Mouse (Mus musculus) kidney, adult 2 months (tissue): ENCODE measurements around the gene Tas1r1. TPM values are rescaled to one million over a fixed set of nuclear protein-coding genes. Genes with fewer than 3 reads are reported as not detected.
A peak's percentile ranks its signal among the peaks of the same experiment; 100 is the strongest.

Experiments
- DNase-seq: peaks from one replicate; pipeline ENCODE4 v3.0.0; 2021
- H3K27ac ChIP-seq: fragments of 200-500 bp; 2 replicates; pipeline ENCODE4 v1.5.1; 2012; ENCODE audit warnings: low read depth, low read length, control low read depth, inconsistent platforms; ENCODE audit not compliant: insufficient read depth
- H3K27me3 ChIP-seq: fragments of 200-500 bp; replicated peaks from 2 replicates; pipeline ENCODE4 v1.6.1; 2012; ENCODE audit warnings: mild to moderate bottlenecking, moderate library complexity, low read length, inconsistent platforms; ENCODE audit not compliant: control insufficient read depth, insufficient read depth
- H3K36me3 ChIP-seq: fragments of 200-500 bp; 2 replicates; pipeline ENCODE4 v1.6.1; 2012; ENCODE audit warnings: mild to moderate bottlenecking, moderate library complexity, low read length, inconsistent platforms; ENCODE audit not compliant: control insufficient read depth, insufficient read depth
- H3K4me1 ChIP-seq: fragments of 200-500 bp; 2 replicates; pipeline ENCODE4 v1.6.1; 2011; ENCODE audit warnings: low read length; ENCODE audit not compliant: control insufficient read depth, insufficient read depth
- H3K4me3 ChIP-seq: fragments of 200-500 bp; 2 replicates; pipeline ENCODE4 v1.5.1; 2011; ENCODE audit warnings: mild to moderate bottlenecking, low read depth, low read length, control low read depth; ENCODE audit not compliant: insufficient read depth
- CTCF ChIP-seq: fragments of 200-500 bp; conservative IDR thresholded peaks from 2 replicates; pipeline ENCODE4 v1.5.1; 2011; ENCODE audit warnings: low read depth, mild to moderate bottlenecking, control low read depth, low read length, moderate library complexity, mixed read lengths; ENCODE audit not compliant: insufficient read depth, insufficient read length
- POLR2A ChIP-seq: fragments of 200-500 bp; IDR thresholded peaks from one replicate; pipeline ENCODE4 v1.6.1; 2011; ENCODE audit warnings: low read depth, low read length, control low read depth
- WGBS: fragments of 180-500 bp; shearing (Covaris S2); methylation state at CpG from one replicate; pipeline ENCODE4 v1.1.7; 2018; 5-methylcytosine and 5-hydroxymethylcytosine counted together
- polyA plus RNA-seq: library from polyadenylated mRNA; depleted of rRNA; stranded (reverse); fragments of >200 nt; gene quantifications from 2 replicates; pipeline ENCODE4 v1.2.3, GENCODE M21; 2012; rRNA removed

Gene Tas1r1
- polyA plus RNA-seq, 1 experiment = 0.22 TPM

DNA sequence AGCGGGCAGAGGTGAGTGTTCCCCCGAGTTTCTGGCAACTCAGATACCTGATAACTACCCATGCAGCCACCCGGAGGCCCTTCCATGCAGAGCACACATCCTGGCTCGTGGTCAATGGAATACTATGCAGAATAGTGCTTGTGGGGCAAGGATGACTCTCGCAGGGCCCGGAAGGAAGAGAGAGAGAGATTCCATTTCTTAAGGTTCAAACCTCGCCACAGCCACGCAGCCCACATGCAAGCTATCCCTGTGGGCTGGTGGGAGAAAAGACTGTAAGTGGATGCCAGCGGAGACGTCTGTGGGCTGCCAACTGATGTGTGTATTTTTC, 50.4 kb downstream of the Tas1r1 start:
- no peak overlapping the region for H3K27ac ChIP-seq
- peaks cover 15% of the 10 kb centered on the region; the same call in 1 of the 2 replicates for H3K4me1 ChIP-seq

DNA sequence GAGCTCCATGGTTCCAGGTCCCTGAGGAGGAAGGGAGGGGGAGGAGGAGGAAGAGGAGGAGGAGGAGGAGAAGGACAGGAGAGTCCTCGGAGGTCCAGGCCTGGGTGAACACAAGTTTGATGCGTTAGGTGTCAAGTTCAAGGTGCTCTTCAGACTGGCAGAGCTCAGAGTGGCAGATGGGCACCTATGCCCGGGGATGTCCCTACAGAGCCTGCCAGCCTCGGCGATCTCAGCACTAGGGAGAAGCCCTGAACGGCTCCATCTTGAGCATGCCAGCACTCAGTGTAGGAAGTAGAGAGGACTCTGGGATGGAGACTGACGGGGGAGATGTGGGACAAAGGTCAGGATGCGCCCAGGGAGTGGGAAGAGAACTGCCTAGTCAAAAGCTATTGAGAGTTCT, 51.7 kb downstream of the Tas1r1 start:
- Histone ChIP-seq H3K36me3 (no peaks in the 10 kb centered on the region), H3K27ac (no peak overlapping the region), H3K4me3 (no peak overlapping the region), H3K4me1 (peaks cover 15% of the 10 kb centered on the region; the same call in 1 of the 2 replicates), H3K27me3 (no peaks in the 10 kb centered on the region)
- WGBS = 62% methylated on average over 8 of the region's 8 CpGs
- no peak for DNase-seq
- TF ChIP-seq CTCF (no peak), POLR2A (no peak)

More for the DNA sequence above, 50.4 kb downstream of the Tas1r1 start:
- TF ChIP-seq POLR2A (no peak), CTCF (no peak)
- Histone ChIP-seq H3K27me3 (no peaks in the 10 kb centered on the region), H3K36me3 (no peaks in the 10 kb centered on the region), H3K4me3 (peak overlapping the region; percentile 93)
- no peak for DNase-seq
- 23% methylated on average over 10 of the region's 10 CpGs for WGBS

DNA sequence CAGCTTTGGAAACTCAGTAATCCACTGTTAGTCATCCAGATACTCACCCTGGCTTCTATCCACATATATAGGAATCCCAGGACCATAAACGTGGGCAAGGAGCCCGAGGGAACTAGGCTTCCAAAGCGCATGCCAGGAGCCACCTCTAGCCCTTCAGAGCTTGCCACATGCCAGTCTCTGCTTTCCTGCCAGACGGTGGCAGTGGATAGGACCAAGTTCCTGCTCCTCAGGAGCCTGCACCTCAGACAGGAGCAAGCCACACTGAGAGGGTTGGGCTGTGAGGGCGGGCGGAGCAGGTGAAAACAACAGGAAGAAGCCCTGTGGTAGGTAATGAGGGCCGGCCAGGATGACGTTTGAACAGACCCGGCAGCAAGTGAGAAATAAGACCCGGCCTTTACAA, 52.5 kb downstream of the Tas1r1 start:
- peak; percentile 43 for DNase-seq
- no peaks in the 10 kb centered on the region for H3K27me3 ChIP-seq
- H3K4me3 ChIP-seq = no peak overlapping the region
- WGBS = 42% methylated on average over 10 of the region's 10 CpGs
- TF ChIP-seq POLR2A (no peak), CTCF (no peak; the same call in 1 of the 2 replicates)
- no peak overlapping the region for H3K27ac ChIP-seq
- H3K4me1 ChIP-seq = peaks cover 15% of the 10 kb centered on the region; the same call in 1 of the 2 replicates
- no peaks in the 10 kb centered on the region for H3K36me3 ChIP-seq

DNA sequence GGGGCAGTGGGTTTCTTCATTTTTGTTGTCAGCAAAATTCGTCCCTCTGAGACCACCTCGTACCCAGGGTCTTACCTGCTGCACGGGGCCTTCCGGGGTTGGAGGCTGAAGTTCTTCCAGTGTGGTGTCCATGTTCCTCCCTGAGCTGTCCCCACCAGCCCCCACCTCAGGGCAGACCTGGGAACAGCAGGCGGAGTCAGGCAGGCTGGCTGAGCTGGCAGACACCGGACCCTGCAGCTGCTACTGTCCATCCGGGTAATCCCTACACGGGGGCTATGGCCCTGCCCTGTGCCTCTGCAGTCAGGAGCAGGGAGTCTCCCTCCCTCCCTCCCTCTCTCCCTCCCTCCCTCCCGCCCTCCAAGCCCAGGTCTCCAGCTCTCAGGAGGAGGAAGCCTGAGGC, 54.8 kb downstream of the Tas1r1 start:
- Histone ChIP-seq H3K27me3 (no peaks in the 10 kb centered on the region), H3K4me3 (no peak overlapping the region), H3K27ac (no peak overlapping the region), H3K36me3 (no peaks in the 10 kb centered on the region), H3K4me1 (peaks cover 11% of the 10 kb centered on the region; the same call in 1 of the 2 replicates)
- 42% methylated on average over 9 of the region's 9 CpGs for WGBS
- no peak for TF ChIP-seq POLR2A
- TF ChIP-seq CTCF = no peak
- DNase-seq = no peak

DNA sequence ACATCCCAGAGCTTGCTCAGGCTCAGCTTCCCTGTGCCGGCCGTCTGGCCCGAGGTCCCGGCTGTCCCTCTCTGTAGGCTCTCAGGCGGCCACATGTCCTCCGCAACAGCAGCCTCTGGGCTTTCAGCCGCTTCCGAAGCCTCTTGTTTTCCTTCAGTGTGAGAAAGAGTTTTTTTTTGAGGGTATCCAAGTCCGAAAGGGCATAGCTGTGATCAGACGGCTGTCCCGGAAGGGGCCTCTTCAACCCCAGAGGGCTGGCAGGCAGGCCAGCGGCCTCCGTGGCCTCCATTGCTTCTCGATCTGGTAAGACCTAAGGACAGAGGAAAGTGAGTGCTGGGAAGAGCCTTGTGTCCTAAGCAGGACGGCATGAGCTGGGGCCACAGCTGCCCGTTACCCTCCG, 55.3 kb downstream of the Tas1r1 start:
- Histone ChIP-seq H3K27me3 (no peaks in the 10 kb centered on the region), H3K36me3 (no peaks in the 10 kb centered on the region), H3K27ac (no peak overlapping the region), H3K4me3 (no peak overlapping the region), H3K4me1 (peaks cover 9% of the 10 kb centered on the region; the same call in 1 of the 2 replicates)
- TF ChIP-seq POLR2A (no peak), CTCF (no peak)
- DNase-seq = no peak
- 63% methylated on average over 17 of the region's 17 CpGs for WGBS

DNA sequence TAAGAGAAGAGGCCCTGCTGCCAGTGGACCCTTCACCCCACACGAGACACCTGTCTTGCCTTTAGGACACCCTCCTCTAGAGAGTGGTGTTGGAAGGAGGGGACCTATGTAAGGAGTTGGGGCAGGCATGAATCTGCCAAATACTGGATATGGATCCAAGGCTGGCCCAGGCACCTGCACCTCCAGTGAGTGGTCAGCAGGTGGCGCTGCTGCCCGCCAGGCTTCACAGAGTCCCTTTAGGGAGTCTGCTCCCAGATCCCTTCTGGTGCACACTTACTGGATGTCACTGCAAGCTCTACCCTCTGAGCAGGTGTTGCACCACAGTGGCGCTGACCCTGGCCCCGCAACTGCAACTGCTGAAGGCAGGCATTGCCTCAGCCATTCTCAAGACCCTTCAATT, 57.0 kb downstream of the Tas1r1 start:
- Histone ChIP-seq H3K27me3 (no peaks in the 10 kb centered on the region), H3K27ac (no peak overlapping the region), H3K4me1 (peaks cover 2% of the 10 kb centered on the region; the same call in 1 of the 2 replicates), H3K4me3 (no peak overlapping the region), H3K36me3 (no peaks in the 10 kb centered on the region)
- TF ChIP-seq CTCF = peak; percentile 99; the same call in 1 of the 2 replicates
- TF ChIP-seq POLR2A = no peak
- WGBS = 11% methylated on average over 5 of the region's 5 CpGs
- DNase-seq = peak; percentile 84

DNA sequence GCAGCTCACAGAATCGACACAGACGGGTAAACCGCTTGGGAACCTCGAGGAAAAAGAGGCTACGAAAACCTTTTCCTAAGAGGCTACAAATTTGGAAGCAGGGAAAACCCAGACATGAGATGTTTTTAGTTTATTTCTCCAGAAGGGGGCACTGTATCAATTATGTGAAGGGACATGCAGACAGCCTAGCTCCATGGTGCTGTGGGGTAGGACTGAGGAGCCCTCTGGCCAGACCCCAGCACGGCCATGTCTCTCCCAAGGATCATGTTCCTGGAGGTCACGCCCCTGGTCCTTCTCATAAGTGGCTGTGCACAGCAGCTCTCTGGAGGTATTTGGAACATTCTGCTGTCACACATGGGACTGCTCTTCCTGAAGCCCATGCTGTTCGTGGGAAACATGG, 57.7 kb downstream of the Tas1r1 start:
- TF ChIP-seq CTCF = peak; percentile 23; the same call in 1 of the 2 replicates
- no peak for TF ChIP-seq POLR2A
- Histone ChIP-seq H3K4me3 (no peak overlapping the region), H3K27ac (no peak overlapping the region), H3K27me3 (no peaks in the 10 kb centered on the region), H3K36me3 (no peaks in the 10 kb centered on the region), H3K4me1 (no peaks in the 10 kb centered on the region)
- 68% methylated on average over 8 of the region's 8 CpGs for WGBS
- DNase-seq = peak; percentile 35

Other genes starting within 250 kb of the Tas1r1 start
- 7.7 and 7.8 TPM in 2 replicates for gene Camta1, start 176.7 kb downstream of the Tas1r1 start, polyA plus RNA-seq
- gene Dnajc11, start 104.9 kb downstream of the Tas1r1 start, polyA plus RNA-seq = 70.0 and 76.1 TPM in 2 replicates
- 30.6 and 33.7 TPM in 2 replicates for gene Thap3, start 49.6 kb downstream of the Tas1r1 start, polyA plus RNA-seq
- gene Phf13, start 42.3 kb downstream of the Tas1r1 start, polyA plus RNA-seq = 4.9 and 5.5 TPM in 2 replicates
- 23.0 and 26.7 TPM in 2 replicates for gene Klhl21, start 29.8 kb downstream of the Tas1r1 start, polyA plus RNA-seq
- gene Zbtb48, start 10.9 kb downstream of the Tas1r1 start, polyA plus RNA-seq = 11.0 and 13.8 TPM in 2 replicates
- gene Nol9, start 753 bp upstream of the Tas1r1 start, polyA plus RNA-seq = 18.1 and 19.8 TPM in 2 replicates
- 22.2 and 23.6 TPM in 2 replicates for gene Plekhg5, start 33.9 kb upstream of the Tas1r1 start, polyA plus RNA-seq
- gene Tnfrsf25, start 77.4 kb upstream of the Tas1r1 start, polyA plus RNA-seq = 3.3 and 4.4 TPM in 2 replicates
- 48.3 and 57.5 TPM in 2 replicates for gene Espn, start 113.8 kb upstream of the Tas1r1 start, polyA plus RNA-seq
- gene Hes2, start 120.3 kb upstream of the Tas1r1 start, polyA plus RNA-seq = 0.81 and 1.0 TPM in 2 replicates
- gene Acot7, start 139.6 kb upstream of the Tas1r1 start, polyA plus RNA-seq = 80.2 and 90.1 TPM in 2 replicates
- gene Gpr153, start 235.7 kb upstream of the Tas1r1 start, polyA plus RNA-seq = 6.9 and 9.5 TPM in 2 replicates